Mouse (Mus musculus) G1E-ER4 (cell line): ENCODE data around the gene Gal3st4. TPM values are rescaled to one million over a fixed set of nuclear protein-coding genes. Genes with fewer than 3 reads are reported as not detected.

Source experiments
- GATA1 ChIP-seq: IDR thresholded peaks from one replicate; pipeline ENCODE4 v1.8.0; 2012; ENCODE audit warnings: low read length, inconsistent platforms
- polyA plus RNA-seq: library from polyadenylated mRNA; stranded (reverse); fragments of >175 nt; gene quantifications from 2 replicates; pipeline ENCODE4 v1.2.3, GENCODE M21; 2012

The Gal3st4 gene
- polyA plus RNA-seq, 1 experiment = not detected

- no peak for TF ChIP-seq GATA1
Measured at GRCm38 (mm10) chr5:138267114-138267513, 5.5 kb downstream of the Gal3st4 start.

DNA sequence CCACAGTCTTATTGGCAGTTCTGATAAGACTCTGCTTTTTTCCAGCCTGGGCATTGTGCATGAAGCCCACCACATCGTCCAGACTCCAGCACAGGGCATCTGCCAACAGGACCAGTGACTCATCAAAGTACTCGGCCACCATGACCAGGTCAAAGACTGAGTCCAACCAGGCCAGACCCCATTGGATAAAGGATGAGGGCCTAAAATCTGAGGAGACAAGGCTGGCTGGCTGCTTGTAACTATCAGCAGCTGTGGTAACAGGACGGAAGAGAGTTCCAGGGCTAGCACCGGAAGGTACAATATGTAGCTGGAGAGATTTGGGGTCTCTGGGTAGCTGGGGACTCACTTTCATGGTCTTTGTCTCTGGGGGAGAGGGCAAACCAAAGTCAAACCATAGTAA, 6.9 kb downstream of the Gal3st4 start:
- no peak for TF ChIP-seq GATA1

DNA sequence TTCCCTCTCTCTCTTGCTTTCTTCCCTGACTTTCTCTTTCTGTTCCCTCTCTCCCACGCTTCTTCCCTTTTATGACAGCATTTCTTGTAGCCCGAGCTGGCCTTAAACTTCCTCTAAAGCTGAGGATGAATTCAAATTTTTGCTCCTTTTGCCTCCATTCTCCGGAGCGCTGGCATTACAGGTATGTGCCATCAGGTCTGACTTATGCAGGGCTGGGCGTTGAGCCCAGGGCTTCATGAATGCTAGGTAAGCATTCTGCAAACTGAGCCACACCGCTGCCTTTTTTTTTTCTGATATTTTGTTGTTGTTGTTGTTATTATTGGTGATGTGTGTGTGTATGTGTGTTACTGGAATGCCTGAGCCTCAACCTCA, 8.4 kb downstream of the Gal3st4 start:
- TF ChIP-seq GATA1 = no peak

- no peak for TF ChIP-seq GATA1
Measured at GRCm38 (mm10) chr5:138263260-138264206, 9.1 kb downstream of the Gal3st4 start, which contains the start of gene BC037034. Gene BC037034, minus strand, starts transcription at chr5:138264033.

DNA sequence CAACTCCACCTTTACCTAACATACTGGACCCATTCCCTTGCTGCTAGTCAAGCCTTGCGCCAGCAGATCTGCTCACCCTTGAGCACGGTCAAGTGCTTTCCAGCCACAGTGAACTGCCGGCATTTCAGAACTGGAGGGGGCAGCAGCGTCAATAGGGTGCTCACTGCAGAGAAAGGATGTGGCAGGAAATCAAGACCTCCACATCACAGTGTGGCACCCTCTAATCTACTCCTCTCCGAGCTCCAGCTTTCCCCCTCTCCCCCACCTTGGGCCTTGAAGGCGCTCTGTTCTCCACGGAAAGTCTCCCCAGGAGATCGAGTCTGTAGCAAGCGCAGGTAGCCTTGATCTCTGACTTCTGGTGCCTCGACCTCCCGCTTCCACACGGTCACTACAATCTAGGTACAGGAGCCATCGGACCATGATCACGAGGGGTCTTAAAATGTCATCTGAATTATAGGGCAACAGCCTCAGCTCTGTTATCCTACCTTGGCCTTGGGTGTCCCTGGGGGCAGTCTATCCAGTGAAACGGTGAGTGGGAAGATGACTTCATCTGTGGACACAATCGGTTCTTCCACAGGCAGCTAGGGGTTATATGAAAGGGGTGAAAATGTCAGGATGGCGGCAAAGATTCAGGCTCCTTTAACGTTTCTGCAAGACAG, 9.9 kb downstream of the Gal3st4 start:
- no peak for TF ChIP-seq GATA1

DNA sequence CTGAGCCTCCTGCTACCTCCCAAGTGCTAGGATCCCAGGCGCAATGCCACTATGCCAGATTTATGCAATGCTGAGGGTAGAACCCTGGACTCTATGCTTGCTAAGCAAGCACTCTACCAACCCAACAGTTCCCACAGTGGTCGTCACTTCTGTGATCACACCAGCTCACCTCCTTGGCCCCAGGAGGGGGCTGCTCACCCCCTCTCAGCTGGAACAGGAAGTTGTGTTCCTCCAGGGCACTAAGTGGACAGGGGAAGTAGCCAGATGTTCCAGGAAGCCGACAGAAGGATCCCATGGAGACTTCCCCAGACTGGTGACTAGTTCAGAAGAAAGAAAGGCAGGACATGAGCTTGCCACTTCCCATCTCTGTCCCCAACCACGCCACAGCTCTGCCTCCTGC, 10.6 kb downstream of the Gal3st4 start:
- TF ChIP-seq GATA1 = no peak

- TF ChIP-seq GATA1 = peak; percentile 96
Measured at GRCm38 (mm10) chr5:138260834-138261233, 11.8 kb downstream of the Gal3st4 start.

DNA sequence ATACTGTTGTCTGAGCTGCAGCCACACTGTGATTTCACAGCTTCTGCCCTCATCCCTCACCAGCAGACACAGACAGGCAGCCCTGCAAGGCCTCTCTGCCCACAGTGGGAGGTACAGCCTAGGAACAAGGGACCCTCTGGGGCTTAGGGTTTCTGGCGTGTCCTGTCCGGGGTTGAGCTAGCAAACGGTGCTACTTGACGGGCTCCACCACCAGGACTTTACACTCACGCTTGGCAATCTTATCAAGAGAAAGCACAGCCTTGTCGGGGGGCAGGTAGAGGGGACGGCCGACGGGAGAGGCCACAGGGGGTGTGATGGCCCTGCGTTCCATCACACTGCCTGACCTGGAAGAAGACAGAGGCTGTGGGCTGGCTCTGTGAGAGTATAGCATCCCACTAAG, 12.6 kb downstream of the Gal3st4 start:
- TF ChIP-seq GATA1 = no peak

DNA sequence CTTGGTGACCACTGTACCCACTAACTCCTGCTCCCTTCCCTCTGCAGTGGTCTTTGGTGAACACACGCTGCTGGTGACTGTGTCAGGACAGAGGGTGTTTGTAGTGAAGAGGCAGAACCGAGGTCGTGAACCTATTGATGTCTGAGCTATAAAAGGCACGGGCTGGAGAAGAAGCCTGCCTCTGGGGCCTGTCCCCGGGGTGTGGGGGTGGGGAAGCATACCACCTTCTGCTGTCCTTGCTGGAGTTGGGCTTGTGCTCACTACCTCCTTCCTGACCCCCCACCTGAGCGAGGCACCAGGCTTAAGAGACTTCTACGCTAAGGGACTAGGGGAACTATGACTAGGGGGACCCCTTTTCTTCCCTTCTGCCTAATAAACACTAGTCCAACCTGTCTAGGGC, 13.6 kb downstream of the Gal3st4 start:
- no peak for TF ChIP-seq GATA1

DNA sequence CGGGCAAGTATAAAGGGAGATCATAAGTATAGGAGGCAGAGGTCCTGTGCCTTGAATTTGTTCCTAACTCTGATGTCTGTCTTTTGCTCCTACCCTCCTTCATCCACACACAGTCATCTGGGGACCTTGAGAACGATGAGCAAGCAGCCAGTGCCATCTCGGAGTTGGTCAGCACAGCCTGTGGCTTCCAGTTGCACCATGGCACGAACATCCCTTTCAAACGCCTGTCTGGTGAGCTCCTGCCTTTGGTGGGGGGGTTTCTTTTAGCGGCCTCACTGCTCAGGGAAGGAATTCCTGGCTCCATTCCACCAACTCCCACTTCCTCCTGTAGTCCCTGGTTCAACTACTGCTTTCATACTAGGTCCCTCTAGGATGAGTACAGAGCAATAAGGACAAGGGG, 14.1 kb downstream of the Gal3st4 start:
- TF ChIP-seq GATA1 = no peak

- TF ChIP-seq GATA1 = no peak
Measured at GRCm38 (mm10) chr5:138258078-138258477, 14.6 kb downstream of the Gal3st4 start.

DNA sequence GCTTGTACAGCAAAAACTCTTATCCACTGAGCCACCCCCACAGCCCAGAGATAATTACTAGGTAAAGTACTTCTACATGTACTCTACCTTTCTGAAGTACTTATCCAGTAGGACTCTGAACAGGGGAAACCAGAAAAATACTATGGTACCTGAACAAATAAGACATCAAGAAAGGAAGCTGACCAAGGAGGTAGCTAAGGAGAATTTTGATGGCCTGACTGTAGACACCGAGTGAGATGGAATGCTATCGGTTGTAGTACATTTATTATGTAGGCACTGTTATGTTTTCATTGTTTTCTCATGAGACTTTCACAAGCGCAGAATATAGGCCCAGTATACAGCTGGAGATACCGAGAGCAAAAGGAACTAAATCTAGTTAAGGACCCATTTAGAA, 15.1 kb downstream of the Gal3st4 start:
- TF ChIP-seq GATA1 = no peak

GRCm38 (mm10) chr5:138256966-138257584, 15.6 kb downstream of the Gal3st4 start:
- TF ChIP-seq GATA1 = no peak

- no peak for TF ChIP-seq GATA1
Measured at GRCm38 (mm10) chr5:138256094-138256467, 16.6 kb downstream of the Gal3st4 start.

GRCm38 (mm10) chr5:138255353-138256093, 17.1 kb downstream of the Gal3st4 start, which contains the start of gene Lamtor4:
Gene Lamtor4, plus strand, starts transcription at chr5:138255482.
- no peak for TF ChIP-seq GATA1
